Mouse (Mus musculus) urinary bladder, postnatal 4 days (tissue): ENCODE data around the gene Arhgap35.

Experiments used
- DNase-seq, 2 experiments: peaks; one replicate each; pipeline ENCODE4 v3.0.0; 2021 to 2022; ENCODE audit warnings: low spot score in 2 of 2

Arhgap35 gene

GRCm38 (mm10) chr7:16466565-16466964 lies 148.2 kb downstream of the Arhgap35 start:
- DNase-seq, result no peak

- no peak for DNase-seq
Observed at GRCm38 (mm10) chr7:16465568-16465967, 149.2 kb downstream of the Arhgap35 start.

GRCm38 (mm10) chr7:16465160-16465559 lies 149.6 kb downstream of the Arhgap35 start:
- DNase-seq, result peak; percentile 49 to 82

- DNase-seq, result peak; percentile 61 to 85
Observed at GRCm38 (mm10) chr7:16463214-16463613, 151.6 kb downstream of the Arhgap35 start.

GRCm38 (mm10) chr7:16461705-16462104 lies 153.1 kb downstream of the Arhgap35 start:
- DNase-seq, result no peak

- no peak for DNase-seq
Observed at GRCm38 (mm10) chr7:16461151-16461550, 153.6 kb downstream of the Arhgap35 start.

- no peak for DNase-seq
Observed at GRCm38 (mm10) chr7:16460566-16460965, 154.2 kb downstream of the Arhgap35 start.

- DNase-seq, result no peak
Observed at GRCm38 (mm10) chr7:16456289-16456688, 158.5 kb downstream of the Arhgap35 start.

- DNase-seq, result no peak
Observed at GRCm38 (mm10) chr7:16455016-16455415, 159.8 kb downstream of the Arhgap35 start.

GRCm38 (mm10) chr7:16453118-16453711 lies 161.6 kb downstream of the Arhgap35 start:
- DNase-seq, result no peak

GRCm38 (mm10) chr7:16452587-16453073 lies 162.2 kb downstream of the Arhgap35 start, which contains the start of gene Tmem160:
TSS of gene Tmem160 (plus strand) at chr7:16452779.
- peak; percentile 83 to 84 for DNase-seq

- DNase-seq, result no peak
Observed at GRCm38 (mm10) chr7:16451656-16452055, 163.1 kb downstream of the Arhgap35 start.
